Mouse (Mus musculus): ENCODE results near the gene Tmem219. TPM values are rescaled to one million over a fixed set of nuclear protein-coding genes. Genes with fewer than 3 reads are reported as not detected.

Gene Tmem219
- total RNA-seq, 2 experiments from 2014 or later: 10.9 to 13.0 TPM

- intact Hi-C loops (cut with DNase I): no loop called here
- no peak for DNase-seq
Measured at GRCm38 (mm10) chr7:126869780-126870519, 52.8 kb downstream of the Tmem219 start.

GRCm38 (mm10) chr7:126868003-126868402, 54.7 kb downstream of the Tmem219 start:
- intact Hi-C loops (cut with DNase I): no loop called here
- DNase-seq: no peak

GRCm38 (mm10) chr7:126867534-126867933, 55.2 kb downstream of the Tmem219 start:
- DNase-seq: no peak
- intact Hi-C loops (cut with DNase I): no loop called here

GRCm38 (mm10) chr7:126863791-126864190, 58.9 kb downstream of the Tmem219 start:
- DNase-seq: no peak
- intact Hi-C loops (cut with DNase I): loop anchor here (2.0 to 5.0 kb wide), 2 partner anchors 17 to 34 kb away; no protein-coding TSS in a partner anchor

GRCm38 (mm10) chr7:126862147-126862784, 60.5 kb downstream of the Tmem219 start, which contains the start of gene Ino80e:
Gene Ino80e (minus strand): TSS chr7:126862377.
- intact Hi-C loops (cut with DNase I): loop anchor here (5.0 kb wide), 1 partner anchor 35 kb away; no protein-coding TSS in a partner anchor
- peak; percentile 95 for DNase-seq

- peak; percentile 93 to 96 for DNase-seq
- intact Hi-C loops (cut with DNase I): loop anchor here (5.0 kb wide), 1 partner anchor 36 kb away; no protein-coding TSS in a partner anchor
Measured at GRCm38 (mm10) chr7:126861429-126862130, 61.1 kb downstream of the Tmem219 start, which contains the start of gene Hirip3. Gene Hirip3 (plus strand): TSS chr7:126861972.

GRCm38 (mm10) chr7:126860987-126861386, 61.7 kb downstream of the Tmem219 start:
- intact Hi-C loops (cut with DNase I): loop anchor here (5.0 kb wide), 1 partner anchor 36 kb away; no protein-coding TSS in a partner anchor
- DNase-seq: no peak

GRCm38 (mm10) chr7:126856741-126857420, 65.8 kb downstream of the Tmem219 start:
- no peak for DNase-seq
- intact Hi-C loops (cut with DNase I): no loop called here

- DNase-seq: no peak
- intact Hi-C loops (cut with DNase I): no loop called here
Measured at GRCm38 (mm10) chr7:126855641-126856040, 67.1 kb downstream of the Tmem219 start.

- intact Hi-C loops (cut with DNase I): no loop called here
- DNase-seq: no peak
Measured at GRCm38 (mm10) chr7:126853454-126853853, 69.3 kb downstream of the Tmem219 start.

- DNase-seq: no peak
- intact Hi-C loops (cut with DNase I): no loop called here
Measured at GRCm38 (mm10) chr7:126851192-126851591, 71.5 kb downstream of the Tmem219 start.

GRCm38 (mm10) chr7:126850161-126850560, 72.6 kb downstream of the Tmem219 start:
- no peak for DNase-seq
- intact Hi-C loops (cut with DNase I): no loop called here

- DNase-seq: no peak
- intact Hi-C loops (cut with DNase I): no loop called here
Measured at GRCm38 (mm10) chr7:126848794-126849193, 73.9 kb downstream of the Tmem219 start.

- no peak for DNase-seq
- intact Hi-C loops (cut with DNase I): no loop called here
Measured at GRCm38 (mm10) chr7:126847421-126848398, 75.0 kb downstream of the Tmem219 start.

GRCm38 (mm10) chr7:126847116-126847420, 75.6 kb downstream of the Tmem219 start, which contains the start of gene Doc2a:
Gene Doc2a (plus strand): TSS chr7:126847416.
- DNase-seq: no peak

GRCm38 (mm10) chr7:126845516-126845915, 77.2 kb downstream of the Tmem219 start:
- DNase-seq: no peak
- intact Hi-C loops (cut with DNase I): no loop called here

More at GRCm38 (mm10) chr7:126847116-126847420, 75.6 kb downstream of the Tmem219 start, which contains the start of gene Doc2a:
- intact Hi-C loops (cut with DNase I): no loop called here

- DNase-seq: no peak
- intact Hi-C loops (cut with DNase I): no loop called here
Measured at GRCm38 (mm10) chr7:126843276-126843675, 79.4 kb downstream of the Tmem219 start.

Measured in heart, postnatal 14 days (tissue).